Mouse (Mus musculus): ENCODE results near the gene Msi1.
"Not testable (repeated sequence)": the region's sequence is repeated elsewhere in the genome, so short reads cannot be mapped to it uniquely, and the experiment has no call there.

Msi1 gene

GRCm38 (mm10) chr5:115434280-115434852 is 5.0 kb downstream of the Msi1 start:
- DNase-seq, result peak; percentile 71

- DNase-seq, result peak; percentile 92
Measured at GRCm38 (mm10) chr5:115434853-115435754, 5.7 kb downstream of the Msi1 start.

GRCm38 (mm10) chr5:115435755-115436379 is 6.5 kb downstream of the Msi1 start:
- no peak for DNase-seq

GRCm38 (mm10) chr5:115436421-115437124 is 7.2 kb downstream of the Msi1 start:
- peak; percentile 100 for DNase-seq

GRCm38 (mm10) chr5:115437242-115437944 is 8.0 kb downstream of the Msi1 start:
- no peak for DNase-seq

- DNase-seq, result peak; percentile 75
Measured at GRCm38 (mm10) chr5:115437945-115438315, 8.5 kb downstream of the Msi1 start.

GRCm38 (mm10) chr5:115438667-115439066 is 9.3 kb downstream of the Msi1 start:
- no peak for DNase-seq

GRCm38 (mm10) chr5:115441205-115441849 is 11.9 kb downstream of the Msi1 start:
- DNase-seq, result peak; percentile 92

GRCm38 (mm10) chr5:115442663-115443062 is 13.3 kb downstream of the Msi1 start:
- DNase-seq, result not testable (repeated sequence)

GRCm38 (mm10) chr5:115444130-115444529 is 14.7 kb downstream of the Msi1 start:
- DNase-seq, result no peak

GRCm38 (mm10) chr5:115447108-115447507 is 17.7 kb downstream of the Msi1 start:
- DNase-seq, result no peak

- DNase-seq, result no peak
Measured at GRCm38 (mm10) chr5:115449247-115449646, 19.8 kb downstream of the Msi1 start.

GRCm38 (mm10) chr5:115450410-115451317 is 21.3 kb downstream of the Msi1 start:
- DNase-seq, result no peak

- no peak for DNase-seq
Measured at GRCm38 (mm10) chr5:115454422-115455090, 25.2 kb downstream of the Msi1 start.

GRCm38 (mm10) chr5:115455838-115456237 is 26.4 kb downstream of the Msi1 start:
- peak; percentile 47 for DNase-seq

GRCm38 (mm10) chr5:115458918-115459317 is 29.5 kb downstream of the Msi1 start:
- DNase-seq, result no peak

- no peak for DNase-seq
Measured at GRCm38 (mm10) chr5:115464408-115465115, 35.2 kb downstream of the Msi1 start.

- DNase-seq, result no peak
Measured at GRCm38 (mm10) chr5:115465642-115466420, 36.4 kb downstream of the Msi1 start, which contains the start of gene Pla2g1b. Gene Pla2g1b, plus strand, starts transcription at chr5:115466262.

GRCm38 (mm10) chr5:115469791-115470190 is 40.4 kb downstream of the Msi1 start:
- no peak for DNase-seq
